Mouse (Mus musculus) gastrocnemius, postnatal 10 days (tissue): ENCODE data around the gene Scai. TPM values are rescaled to one million over a fixed set of nuclear protein-coding genes. Genes with fewer than 3 reads are reported as not detected.
"Not testable (repeated sequence)": the region's sequence is repeated elsewhere in the genome, so short reads cannot be mapped to it uniquely, and the experiment has no call there.

Experiments used
- DNase-seq: peaks from one replicate; pipeline ENCODE4 v3.0.0; 2021; ENCODE audit warnings: mixed read lengths
- total RNA-seq, 2 experiments: library from RNA; stranded (reverse); gene quantifications; 2 replicates each; pipeline ENCODE4 v1.2.3; 2021

Gene Scai
- total RNA-seq, 2 experiments from 2014 or later, result 5.5 to 10.1 TPM

GRCm38 (mm10) chr2:39140586-39141455 lies 49.7 kb downstream of the Scai start:
- DNase-seq, result peak; percentile 11

- no peak for DNase-seq
Measured at GRCm38 (mm10) chr2:39129526-39130326, 60.8 kb downstream of the Scai start.

GRCm38 (mm10) chr2:39124167-39124566 lies 66.4 kb downstream of the Scai start:
- no peak for DNase-seq

GRCm38 (mm10) chr2:39121137-39121536 lies 69.4 kb downstream of the Scai start:
- no peak for DNase-seq

- no peak for DNase-seq
Measured at GRCm38 (mm10) chr2:39116583-39116982, 74.0 kb downstream of the Scai start.

- DNase-seq, result no peak
Measured at GRCm38 (mm10) chr2:39114093-39114492, 76.4 kb downstream of the Scai start.

- DNase-seq, result no peak
Measured at GRCm38 (mm10) chr2:39110514-39110913, 80.0 kb downstream of the Scai start.

- DNase-seq, result not testable (repeated sequence)
Measured at GRCm38 (mm10) chr2:39109712-39110111, 80.8 kb downstream of the Scai start.

GRCm38 (mm10) chr2:39099951-39100350 lies 90.6 kb downstream of the Scai start:
- not testable (repeated sequence) for DNase-seq

GRCm38 (mm10) chr2:39097993-39098392 lies 92.5 kb downstream of the Scai start:
- no peak for DNase-seq

- no peak for DNase-seq
Measured at GRCm38 (mm10) chr2:39091966-39092365, 98.6 kb downstream of the Scai start.

GRCm38 (mm10) chr2:39082706-39083105 lies 107.8 kb downstream of the Scai start:
- DNase-seq, result no peak

GRCm38 (mm10) chr2:39070666-39071065 lies 119.9 kb downstream of the Scai start:
- no peak for DNase-seq

- no peak for DNase-seq
Measured at GRCm38 (mm10) chr2:39069096-39069495, 121.4 kb downstream of the Scai start.

- peak; percentile 90 for DNase-seq
Measured at GRCm38 (mm10) chr2:39065400-39065987, 125.0 kb downstream of the Scai start, which contains the start of gene Golga1. Gene Golga1 (minus strand): TSS chr2:39065541.

- no peak for DNase-seq
Measured at GRCm38 (mm10) chr2:39064687-39065399, 125.7 kb downstream of the Scai start.

- DNase-seq, result no peak
Measured at GRCm38 (mm10) chr2:39048515-39048914, 142.0 kb downstream of the Scai start.

- DNase-seq, result no peak
Measured at GRCm38 (mm10) chr2:39040215-39040614, 150.3 kb downstream of the Scai start.

GRCm38 (mm10) chr2:39031611-39032010 lies 158.9 kb downstream of the Scai start:
- DNase-seq, result no peak

- DNase-seq, result no peak
Measured at GRCm38 (mm10) chr2:39020004-39020403, 170.5 kb downstream of the Scai start.

- no peak for DNase-seq
Measured at GRCm38 (mm10) chr2:39016581-39016980, 174.0 kb downstream of the Scai start.
